Mouse (Mus musculus) liver, adult 2 months (tissue): Measurements from ENCODE around the gene Eif2s1.

ENCODE experiments used
- CTCF ChIP-seq: fragments of 200-500 bp; IDR thresholded peaks from 2 replicates; pipeline ENCODE4 v1.5.1; 2011; ENCODE audit warnings: low read depth, low read length, control low read depth
- POLR2A ChIP-seq: fragments of 200-500 bp; IDR thresholded peaks from 2 replicates; pipeline ENCODE4 v1.6.1; 2011; ENCODE audit warnings: low read length, control low read depth; ENCODE audit not compliant: insufficient read depth; ENCODE audit errors: extremely low read depth

DNA sequence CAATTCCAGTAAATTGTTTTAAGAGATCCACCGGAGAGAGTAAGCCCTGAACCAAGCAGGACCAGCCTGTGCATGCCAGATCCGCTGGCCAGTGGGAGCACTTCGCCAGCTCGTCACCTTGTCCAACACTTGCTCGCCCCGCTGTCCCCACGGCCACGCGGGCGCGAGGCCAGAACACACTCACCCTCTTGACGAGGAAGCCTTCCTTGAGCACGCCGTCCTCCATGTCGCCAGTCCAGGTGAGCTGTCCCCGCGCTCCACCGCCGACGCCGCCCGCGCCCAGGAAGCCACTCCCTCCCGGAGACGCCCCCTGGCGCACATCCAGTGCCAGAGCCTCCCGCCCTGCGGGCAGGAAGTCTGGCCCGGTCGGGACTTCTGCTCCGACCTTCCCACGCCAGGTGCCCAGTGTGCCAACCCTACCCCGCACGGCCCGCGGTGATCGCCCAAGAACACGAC, 45.1 kb downstream of the Eif2s1 start, which contains the start of gene Plek2:
- TF ChIP-seq CTCF (0 out of 2 replicates have a peak, but pooled peaks have one; percentile 14), POLR2A (no peak)
